Mouse (Mus musculus): ENCODE results near the gene Mical3. TPM values are rescaled to one million over a fixed set of nuclear protein-coding genes. Genes with fewer than 3 reads are reported as not detected.

Mical3 gene
- polyA plus RNA-seq (2015; fragmentation: Nextera tagmentation; extraction: Ambion mirVana): 31.4 and 32.9 TPM in 2 replicates

DNA sequence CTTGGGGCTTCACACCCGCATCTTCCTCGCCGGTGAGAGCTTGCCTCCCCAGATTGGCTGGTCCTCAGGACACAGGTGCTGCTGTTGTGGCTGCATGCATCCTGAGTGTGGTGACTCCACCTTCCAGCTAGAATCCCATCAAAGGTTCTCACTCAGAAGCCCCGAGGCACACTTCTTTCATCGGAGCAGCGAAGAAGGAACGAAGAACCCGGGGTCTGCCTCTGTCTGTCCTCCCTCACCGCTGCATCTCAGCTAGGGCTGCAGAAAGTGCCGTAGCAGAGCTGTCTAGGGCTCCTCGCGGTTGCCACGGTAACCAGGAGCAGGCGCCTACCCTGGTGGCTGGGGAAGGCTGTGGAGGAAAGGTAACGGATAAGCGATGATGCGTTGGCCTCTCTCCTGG is at the start of gene Mical3:
Gene Mical3 (minus strand): TSS at position 227 of the 400 bp plus-strand sequence.
- H3K9me3 ChIP-seq (ENCODE audit: control insufficient read depth, low read length): no peaks in the 10 kb centered on the region
- peak within 1 kb of the TSS; percentile 63 for H3K4me3 ChIP-seq (ENCODE audit: low read length)
- H3K27me3 ChIP-seq (replicated peaks; ENCODE audit: control insufficient read depth, insufficient read depth, low read length): no peaks in the 10 kb centered on the region
- 0% methylated on average over 17 of the region's 17 CpGs for WGBS
- H3K4me2 ChIP-seq (ENCODE audit: low read length): peak within 1 kb of the TSS; percentile 73
- ATAC-seq: peak; percentile 83
- peak within 1 kb of the TSS; percentile 81 for H3K9ac ChIP-seq (ENCODE audit: low read depth, low read length)
- H3K27ac ChIP-seq (ENCODE audit: low read depth, low read length): peak within 1 kb of the TSS; percentile 95
- H3K36me3 ChIP-seq (ENCODE audit: control insufficient read depth, insufficient read depth, low read length): no peaks in the 10 kb centered on the region
- peaks cover 18% of the 10 kb centered on the region for H3K4me1 ChIP-seq (ENCODE audit: control insufficient read depth, insufficient read depth, low read depth, low read length)

DNA sequence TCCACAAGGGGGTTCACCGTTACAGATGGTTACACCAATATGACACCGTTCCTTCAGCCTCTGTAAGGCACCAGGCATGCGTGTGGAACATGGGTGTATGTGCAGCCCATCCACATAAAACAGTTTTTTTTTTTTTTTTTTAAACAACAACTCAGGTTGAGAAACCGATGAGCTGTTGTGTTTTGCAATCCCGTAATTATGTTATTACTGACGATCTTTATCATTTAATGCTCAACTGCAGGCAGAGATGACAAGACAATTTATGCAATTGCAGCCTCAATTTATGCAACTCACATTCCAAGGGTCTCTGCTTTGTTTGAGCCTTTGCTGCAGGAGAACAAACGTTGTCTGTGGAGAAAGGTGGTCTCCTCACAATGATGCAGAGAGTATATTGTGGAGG is 49.0 kb upstream of the Mical3 start:
- H3K36me3 ChIP-seq (ENCODE audit: control insufficient read depth, insufficient read depth, low read length): no peaks in the 10 kb centered on the region
- H3K27me3 ChIP-seq (replicated peaks; ENCODE audit: control insufficient read depth, insufficient read depth, low read length): no peaks in the 10 kb centered on the region
- H3K4me1 ChIP-seq (ENCODE audit: control insufficient read depth, insufficient read depth, low read depth, low read length): peaks cover 10% of the 10 kb centered on the region; the same call in 1 of the 2 replicates
- WGBS: 71% methylated on average over 7 of the region's 7 CpGs
- H3K27ac ChIP-seq (ENCODE audit: low read depth, low read length): no peak overlapping the region
- H3K4me3 ChIP-seq (ENCODE audit: low read length): no peak overlapping the region
- H3K9ac ChIP-seq (ENCODE audit: low read depth, low read length): no peak overlapping the region
- ATAC-seq: no peak
- H3K4me2 ChIP-seq (ENCODE audit: low read length): no peak overlapping the region
- no peaks in the 10 kb centered on the region for H3K9me3 ChIP-seq (ENCODE audit: control insufficient read depth, low read length)

- Histone ChIP-seq H3K9ac (ENCODE audit: low read depth, low read length) (no peak overlapping the region; the same call in 1 of the 2 replicates), H3K27me3 (replicated peaks; ENCODE audit: control insufficient read depth, insufficient read depth, low read length) (no peaks in the 10 kb centered on the region), H3K27ac (ENCODE audit: low read depth, low read length) (no peak overlapping the region), H3K36me3 (ENCODE audit: control insufficient read depth, insufficient read depth, low read length) (no peaks in the 10 kb centered on the region), H3K4me2 (ENCODE audit: low read length) (no peak overlapping the region), H3K4me1 (ENCODE audit: control insufficient read depth, insufficient read depth, low read depth, low read length) (0 out of 2 replicates have a peak, but pooled peaks cover 6% of the 10 kb centered on the region), H3K4me3 (ENCODE audit: low read length) (no peak overlapping the region), H3K9me3 (ENCODE audit: control insufficient read depth, low read length) (no peaks in the 10 kb centered on the region)
- 61% methylated on average over 7 of the region's 7 CpGs for WGBS
- ATAC-seq: no peak
These were observed 48.0 kb upstream of the Mical3 start for GRCm38 (mm10) chr6:121178700-121179358.

GRCm38 (mm10) chr6:121177118-121177708 is 46.4 kb upstream of the Mical3 start:
- no peak for ATAC-seq

DNA sequence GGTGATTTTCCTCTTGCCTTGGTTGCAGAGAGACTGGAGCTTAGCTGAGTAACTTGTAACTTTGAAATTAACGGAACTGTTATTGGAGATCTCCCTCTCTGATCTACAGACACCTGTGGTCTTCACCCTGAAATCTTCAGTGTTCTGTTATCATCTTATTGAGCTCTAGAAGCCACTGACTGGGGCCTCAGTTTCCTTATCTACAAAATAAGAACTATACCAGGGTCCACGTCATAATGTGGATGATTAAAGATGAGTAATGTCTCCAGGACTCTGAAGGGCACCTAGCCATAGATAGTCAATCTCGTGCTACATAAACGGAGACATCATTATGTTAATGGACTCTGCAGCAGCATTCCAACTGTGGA is 45.9 kb upstream of the Mical3 start:
- no peak for ATAC-seq
- Histone ChIP-seq H3K27me3 (replicated peaks; ENCODE audit: control insufficient read depth, insufficient read depth, low read length) (no peaks in the 10 kb centered on the region), H3K9ac (ENCODE audit: low read depth, low read length) (no peak overlapping the region), H3K27ac (ENCODE audit: low read depth, low read length) (no peak overlapping the region), H3K4me3 (ENCODE audit: low read length) (no peak overlapping the region), H3K9me3 (ENCODE audit: control insufficient read depth, low read length) (no peaks in the 10 kb centered on the region), H3K4me2 (ENCODE audit: low read length) (no peak overlapping the region), H3K36me3 (ENCODE audit: control insufficient read depth, insufficient read depth, low read length) (no peaks in the 10 kb centered on the region), H3K4me1 (ENCODE audit: control insufficient read depth, insufficient read depth, low read depth, low read length) (0 out of 2 replicates have a peak, but pooled peaks cover 3% of the 10 kb centered on the region)
- WGBS: 72% methylated on average over 4 of the region's 4 CpGs

More at GRCm38 (mm10) chr6:121177118-121177708, 46.4 kb upstream of the Mical3 start:
- no peak overlapping the region for H3K4me3 ChIP-seq (ENCODE audit: low read length)
- H3K4me1 ChIP-seq (ENCODE audit: control insufficient read depth, insufficient read depth, low read depth, low read length): 0 out of 2 replicates have a peak, but pooled peaks cover 3% of the 10 kb centered on the region
- no peak overlapping the region for H3K9ac ChIP-seq (ENCODE audit: low read depth, low read length)
- no peak overlapping the region for H3K27ac ChIP-seq (ENCODE audit: low read depth, low read length)
- 84% methylated on average over 7 of the region's 7 CpGs for WGBS
- H3K4me2 ChIP-seq (ENCODE audit: low read length): no peak overlapping the region
- H3K9me3 ChIP-seq (ENCODE audit: control insufficient read depth, low read length): no peaks in the 10 kb centered on the region
- H3K27me3 ChIP-seq (replicated peaks; ENCODE audit: control insufficient read depth, insufficient read depth, low read length): no peaks in the 10 kb centered on the region
- H3K36me3 ChIP-seq (ENCODE audit: control insufficient read depth, insufficient read depth, low read length): no peaks in the 10 kb centered on the region

DNA sequence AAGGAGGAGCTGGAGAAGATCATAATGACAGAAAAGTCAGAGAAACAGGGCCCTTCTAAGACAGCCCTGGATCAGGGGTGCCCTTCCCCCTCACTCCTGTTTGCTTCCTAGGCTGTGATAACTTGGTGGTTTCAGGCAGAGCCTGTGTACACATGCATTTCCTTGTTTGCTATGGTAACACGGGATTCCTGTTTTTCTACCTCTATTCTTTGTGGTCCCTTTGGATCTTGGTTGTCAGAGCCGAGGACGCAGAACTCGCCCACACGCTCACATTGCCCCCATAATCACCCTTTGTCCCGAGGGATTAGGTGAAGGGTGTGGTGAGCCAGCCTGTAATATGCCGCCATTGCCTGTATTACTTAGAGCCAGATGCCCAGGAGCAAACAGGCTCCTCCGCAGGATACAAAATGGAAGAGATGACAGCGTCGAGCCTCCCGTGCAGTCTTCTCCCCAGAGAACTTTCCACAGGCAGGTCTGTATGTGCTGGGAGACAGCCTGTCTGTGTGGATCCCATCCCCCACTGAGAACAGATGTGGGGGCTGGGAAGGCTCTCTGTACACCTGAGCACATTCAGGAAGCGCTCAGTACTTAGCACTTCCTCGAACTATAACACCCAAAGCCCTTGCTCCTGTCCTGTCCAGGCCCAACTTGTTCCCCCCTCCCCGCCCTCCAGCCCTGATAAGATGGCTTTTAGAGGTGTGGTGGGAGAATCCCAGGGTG is 45.4 kb upstream of the Mical3 start:
- Histone ChIP-seq H3K9ac (ENCODE audit: low read depth, low read length) (no peak overlapping the region), H3K4me1 (ENCODE audit: control insufficient read depth, insufficient read depth, low read depth, low read length) (0 out of 2 replicates have a peak, but pooled peaks cover 3% of the 10 kb centered on the region), H3K27me3 (replicated peaks; ENCODE audit: control insufficient read depth, insufficient read depth, low read length) (no peaks in the 10 kb centered on the region), H3K27ac (ENCODE audit: low read depth, low read length) (no peak overlapping the region), H3K4me2 (ENCODE audit: low read length) (no peak overlapping the region), H3K4me3 (ENCODE audit: low read length) (no peak overlapping the region), H3K36me3 (ENCODE audit: control insufficient read depth, insufficient read depth, low read length) (no peaks in the 10 kb centered on the region), H3K9me3 (ENCODE audit: control insufficient read depth, low read length) (no peaks in the 10 kb centered on the region)
- 50% methylated on average over 14 of the region's 14 CpGs for WGBS
- ATAC-seq: peak; percentile 43; the same call in 1 of the 2 replicates

DNA sequence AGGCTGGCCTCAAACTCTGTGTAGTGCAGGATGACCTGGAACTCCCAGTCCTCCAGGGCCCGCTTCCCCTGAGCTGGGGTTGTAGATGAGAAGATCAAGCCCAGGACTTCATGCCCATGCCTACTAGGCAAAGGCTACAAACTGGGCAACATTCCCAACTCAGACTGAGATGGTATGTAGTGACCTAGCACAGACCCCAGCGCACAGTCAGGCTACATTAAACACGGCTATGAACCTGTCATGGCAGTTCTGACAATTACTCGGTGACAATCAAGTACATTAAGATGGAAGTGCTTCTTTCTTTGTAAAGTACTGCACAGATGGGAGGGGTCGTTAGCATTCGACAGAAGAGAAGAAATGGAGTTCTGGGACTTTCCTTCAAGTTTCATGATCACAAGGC is 44.0 kb upstream of the Mical3 start:
- no peaks in the 10 kb centered on the region for H3K9me3 ChIP-seq (ENCODE audit: control insufficient read depth, low read length)
- H3K36me3 ChIP-seq (ENCODE audit: control insufficient read depth, insufficient read depth, low read length): no peaks in the 10 kb centered on the region
- 93% methylated on average over 6 of the region's 6 CpGs for WGBS
- no peak overlapping the region for H3K4me2 ChIP-seq (ENCODE audit: low read length)
- 0 out of 2 replicates have a peak, but pooled peaks cover 3% of the 10 kb centered on the region for H3K4me1 ChIP-seq (ENCODE audit: control insufficient read depth, insufficient read depth, low read depth, low read length)
- H3K27ac ChIP-seq (ENCODE audit: low read depth, low read length): no peak overlapping the region
- H3K9ac ChIP-seq (ENCODE audit: low read depth, low read length): no peak overlapping the region
- H3K27me3 ChIP-seq (replicated peaks; ENCODE audit: control insufficient read depth, insufficient read depth, low read length): no peaks in the 10 kb centered on the region
- H3K4me3 ChIP-seq (ENCODE audit: low read length): no peak overlapping the region
- no peak for ATAC-seq

- Histone ChIP-seq H3K4me1 (ENCODE audit: control insufficient read depth, insufficient read depth, low read depth, low read length) (0 out of 2 replicates have a peak, but pooled peaks cover 3% of the 10 kb centered on the region), H3K27ac (ENCODE audit: low read depth, low read length) (no peak overlapping the region), H3K4me2 (ENCODE audit: low read length) (no peak overlapping the region), H3K9me3 (ENCODE audit: control insufficient read depth, low read length) (no peaks in the 10 kb centered on the region), H3K36me3 (ENCODE audit: control insufficient read depth, insufficient read depth, low read length) (no peaks in the 10 kb centered on the region), H3K27me3 (replicated peaks; ENCODE audit: control insufficient read depth, insufficient read depth, low read length) (no peaks in the 10 kb centered on the region), H3K4me3 (ENCODE audit: low read length) (no peak overlapping the region), H3K9ac (ENCODE audit: low read depth, low read length) (no peak overlapping the region)
- 78% methylated on average over 5 of the region's 5 CpGs for WGBS
- no peak for ATAC-seq
These were observed 42.7 kb upstream of the Mical3 start for GRCm38 (mm10) chr6:121173471-121173870.

DNA sequence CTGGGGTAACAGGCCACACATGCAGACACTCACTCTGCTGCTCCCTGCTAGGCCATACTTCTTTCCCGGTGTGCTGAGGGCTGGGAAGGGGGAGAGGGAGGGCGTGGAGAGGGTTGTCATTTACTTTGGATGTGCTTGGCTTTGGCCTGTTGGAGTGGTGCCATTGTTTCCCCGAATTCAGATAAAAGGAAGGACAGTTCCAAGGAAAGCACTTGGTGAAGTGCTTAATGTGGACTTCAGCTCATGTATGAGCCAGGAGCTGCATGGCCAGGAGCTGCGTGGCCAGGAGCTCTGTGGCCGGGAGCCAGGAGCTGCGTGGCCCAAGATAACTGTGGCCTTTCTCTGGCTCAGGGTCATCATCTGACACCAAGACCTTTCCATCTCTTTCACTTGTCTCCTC is 40.3 kb upstream of the Mical3 start:
- Histone ChIP-seq H3K36me3 (ENCODE audit: control insufficient read depth, insufficient read depth, low read length) (no peaks in the 10 kb centered on the region), H3K27ac (ENCODE audit: low read depth, low read length) (no peak overlapping the region), H3K9me3 (ENCODE audit: control insufficient read depth, low read length) (no peaks in the 10 kb centered on the region), H3K4me1 (ENCODE audit: control insufficient read depth, insufficient read depth, low read depth, low read length) (0 out of 2 replicates have a peak, but pooled peaks cover 3% of the 10 kb centered on the region), H3K4me3 (ENCODE audit: low read length) (no peak overlapping the region), H3K9ac (ENCODE audit: low read depth, low read length) (no peak overlapping the region), H3K4me2 (ENCODE audit: low read length) (no peak overlapping the region), H3K27me3 (replicated peaks; ENCODE audit: control insufficient read depth, insufficient read depth, low read length) (no peaks in the 10 kb centered on the region)
- no peak for ATAC-seq
- 83% methylated on average over 6 of the region's 6 CpGs for WGBS

Data from hindbrain, embryonic 16.5 days (tissue).